Mouse (Mus musculus) stomach, embryonic 16.5 days (tissue): Measurements from ENCODE around the gene Gm21992. TPM values are rescaled to one million over a fixed set of nuclear protein-coding genes. Genes with fewer than 3 reads are reported as not detected.

Experiments
- ATAC-seq: fragments of 200-750 bp; cut with Nextera tagmentation; 2 replicates; pipeline ENCODE4 v1.8.0; 2017; ENCODE audit warnings: moderate number of reproducible peaks, moderate TSS enrichment; ENCODE audit not compliant: insufficient read depth, low FRiP score
- H3K27ac ChIP-seq: fragments of 300-500 bp; sonication (generic); 2 replicates; pipeline ENCODE4 v1.5.1; 2014; ENCODE audit warnings: low read length
- H3K27me3 ChIP-seq: fragments of 300-500 bp; sonication (generic); 2 replicates; pipeline ENCODE4 v1.6.1; 2014; ENCODE audit warnings: low read length, control low read depth, mixed read lengths; ENCODE audit not compliant: control insufficient read depth, insufficient read depth
- H3K36me3 ChIP-seq: fragments of 300-500 bp; sonication (generic); 2 replicates; pipeline ENCODE4 v1.6.1; 2014; ENCODE audit warnings: low read length; ENCODE audit not compliant: control insufficient read depth, insufficient read depth
- H3K4me1 ChIP-seq: fragments of 300-500 bp; sonication (generic); 2 replicates; pipeline ENCODE4 v1.6.1; 2014; ENCODE audit warnings: low read length, control low read depth, mixed read lengths; ENCODE audit not compliant: control insufficient read depth, insufficient read depth
- H3K4me2 ChIP-seq: fragments of 300-500 bp; sonication (generic); 2 replicates; pipeline ENCODE4 v1.6.1; 2014; ENCODE audit warnings: low read depth, low read length, mixed read lengths
- H3K4me3 ChIP-seq: fragments of 300-500 bp; sonication (generic); replicated peaks from 2 replicates; pipeline ENCODE4 v1.5.1; 2014; ENCODE audit warnings: mild to moderate bottlenecking, low read length
- H3K9ac ChIP-seq: fragments of 300-500 bp; sonication (generic); 2 replicates; pipeline ENCODE4 v1.6.1; 2014; ENCODE audit warnings: low read length
- H3K9me3 ChIP-seq: fragments of 300-500 bp; sonication (generic); replicated peaks from 2 replicates; pipeline ENCODE4 v1.6.1; 2016; ENCODE audit warnings: low read length, control low read depth; ENCODE audit not compliant: control insufficient read depth
- WGBS: fragments of 180-500 bp; shearing (Covaris S2); extraction: QIAGEN DNeasy Blood & Tissue Kit; methylation state at CpG from one replicate; pipeline ENCODE4 v1.1.7; 2014; 5-methylcytosine and 5-hydroxymethylcytosine counted together
- polyA plus RNA-seq: library from polyadenylated mRNA; unstranded; fragments of >200 nt; fragmentation: Nextera tagmentation; extraction: Ambion mirVana; gene quantifications from 2 replicates; pipeline ENCODE4 v1.2.1, GENCODE M21; 2015

Gm21992 gene
- polyA plus RNA-seq, 1 experiment from 2014 or later, result 32.1 TPM

DNA sequence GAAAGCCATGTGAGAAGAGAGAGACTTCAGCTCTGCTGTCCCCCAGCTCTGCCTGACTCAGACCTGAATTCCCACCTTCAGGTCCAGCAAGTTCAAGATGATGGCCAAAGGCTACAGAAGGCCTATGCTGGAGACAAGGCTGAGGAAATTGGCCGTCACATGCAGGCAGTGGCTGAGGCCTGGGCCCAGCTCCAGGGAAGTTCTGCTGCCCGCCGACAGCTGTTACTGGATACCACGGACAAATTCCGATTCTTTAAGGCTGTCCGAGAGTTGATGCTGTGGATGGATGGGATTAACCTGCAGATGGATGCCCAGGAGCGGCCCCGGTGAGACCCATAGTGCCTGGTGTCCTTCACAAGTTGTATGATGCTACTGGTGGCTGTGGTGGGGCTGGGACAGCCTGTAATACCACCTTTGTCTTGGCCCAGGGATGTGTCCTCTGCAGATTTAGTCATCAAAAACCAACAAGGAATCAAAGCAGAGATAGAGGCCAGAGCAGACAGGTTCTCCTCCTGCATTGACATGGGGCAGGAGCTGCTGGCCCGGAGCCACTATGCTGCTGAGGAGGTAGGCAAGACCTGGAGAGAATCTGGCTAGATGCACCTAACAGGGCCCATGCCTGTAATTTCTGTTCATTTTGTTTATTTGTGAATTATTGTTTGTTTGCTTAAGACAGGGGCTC, 63.6 kb downstream of the Gm21992 start:
- no peak overlapping the region for H3K9ac ChIP-seq
- H3K4me1 ChIP-seq, result no peaks in the 10 kb centered on the region
- no peak overlapping the region for H3K27ac ChIP-seq
- H3K9me3 ChIP-seq, result no peaks in the 10 kb centered on the region
- ATAC-seq, result no peak
- 87% methylated on average over 9 of the region's 9 CpGs for WGBS
- H3K4me3 ChIP-seq, result no peak overlapping the region
- no peaks in the 10 kb centered on the region for H3K36me3 ChIP-seq
- no peak overlapping the region for H3K4me2 ChIP-seq
- H3K27me3 ChIP-seq, result no peaks in the 10 kb centered on the region

DNA sequence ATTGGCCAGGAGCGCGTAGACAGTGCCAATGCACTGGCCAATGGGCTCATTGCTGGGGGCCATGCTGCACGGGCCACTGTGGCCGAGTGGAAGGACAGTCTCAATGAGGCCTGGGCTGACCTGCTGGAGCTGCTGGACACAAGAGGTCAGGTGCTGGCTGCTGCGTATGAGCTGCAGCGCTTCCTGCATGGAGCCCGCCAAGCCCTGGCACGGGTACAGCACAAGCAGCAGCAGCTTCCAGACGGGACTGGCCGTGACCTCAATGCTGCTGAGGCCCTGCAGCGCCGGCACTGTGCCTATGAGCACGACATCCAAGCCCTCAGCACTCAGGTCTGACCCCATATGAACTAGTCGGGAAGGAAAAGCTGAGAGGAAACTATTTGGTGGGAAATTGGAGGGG, 64.8 kb downstream of the Gm21992 start:
- Histone ChIP-seq H3K4me2 (no peak overlapping the region), H3K27ac (no peak overlapping the region), H3K4me3 (no peak overlapping the region), H3K9me3 (no peaks in the 10 kb centered on the region), H3K9ac (no peak overlapping the region), H3K4me1 (no peaks in the 10 kb centered on the region), H3K36me3 (no peaks in the 10 kb centered on the region), H3K27me3 (no peaks in the 10 kb centered on the region)
- no peak for ATAC-seq
- 77% methylated on average over 14 of the region's 14 CpGs for WGBS

DNA sequence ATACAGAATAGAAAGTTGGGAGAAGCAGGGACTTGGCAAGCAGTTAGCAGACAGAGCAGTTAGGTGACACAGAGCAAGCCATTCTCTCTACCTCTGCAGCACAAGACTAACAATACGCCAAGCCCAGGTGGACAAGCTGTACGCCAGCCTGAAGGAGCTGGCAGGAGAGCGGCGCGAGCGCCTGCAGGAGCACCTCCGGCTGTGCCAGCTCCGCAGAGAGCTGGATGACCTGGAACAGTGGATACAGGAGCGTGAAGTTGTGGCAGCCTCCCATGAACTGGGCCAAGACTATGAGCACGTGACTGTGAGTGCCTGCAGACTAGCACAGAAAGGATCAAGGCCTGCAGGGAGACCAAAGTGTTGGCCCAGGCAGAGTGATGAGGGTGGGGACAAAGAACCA, 65.7 kb downstream of the Gm21992 start:
- Histone ChIP-seq H3K4me2 (no peak overlapping the region), H3K4me3 (no peak overlapping the region), H3K27me3 (no peaks in the 10 kb centered on the region), H3K4me1 (no peaks in the 10 kb centered on the region), H3K9me3 (no peaks in the 10 kb centered on the region), H3K36me3 (no peaks in the 10 kb centered on the region), H3K9ac (no peak overlapping the region), H3K27ac (no peak overlapping the region)
- ATAC-seq, result no peak
- 92% methylated on average over 10 of the region's 10 CpGs for WGBS

DNA sequence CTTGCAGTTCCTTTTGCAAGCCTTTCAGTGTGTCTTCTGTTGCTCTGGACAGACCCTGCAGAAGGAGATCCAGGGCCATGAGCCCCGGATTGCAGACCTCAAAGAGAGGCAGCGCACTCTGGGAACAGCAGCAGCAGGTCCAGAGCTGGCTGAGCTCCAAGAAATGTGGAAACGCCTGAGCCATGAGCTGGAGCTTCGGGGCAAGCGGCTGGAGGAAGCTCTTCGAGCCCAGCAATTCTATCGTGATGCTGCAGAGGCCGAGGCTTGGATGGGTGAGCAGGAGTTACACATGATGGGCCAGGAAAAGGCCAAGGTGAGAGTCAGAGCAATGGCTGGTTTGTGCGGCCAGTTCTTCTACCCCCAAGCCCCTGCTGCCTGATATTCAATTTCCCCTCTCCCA, 66.4 kb downstream of the Gm21992 start:
- H3K27ac ChIP-seq, result no peak overlapping the region
- no peaks in the 10 kb centered on the region for H3K9me3 ChIP-seq
- no peaks in the 10 kb centered on the region for H3K27me3 ChIP-seq
- no peak overlapping the region for H3K4me3 ChIP-seq
- no peak overlapping the region for H3K9ac ChIP-seq
- WGBS, result 42% methylated on average over 9 of the region's 9 CpGs
- no peaks in the 10 kb centered on the region for H3K36me3 ChIP-seq
- H3K4me2 ChIP-seq, result no peak overlapping the region
- no peaks in the 10 kb centered on the region for H3K4me1 ChIP-seq
- ATAC-seq, result no peak

DNA sequence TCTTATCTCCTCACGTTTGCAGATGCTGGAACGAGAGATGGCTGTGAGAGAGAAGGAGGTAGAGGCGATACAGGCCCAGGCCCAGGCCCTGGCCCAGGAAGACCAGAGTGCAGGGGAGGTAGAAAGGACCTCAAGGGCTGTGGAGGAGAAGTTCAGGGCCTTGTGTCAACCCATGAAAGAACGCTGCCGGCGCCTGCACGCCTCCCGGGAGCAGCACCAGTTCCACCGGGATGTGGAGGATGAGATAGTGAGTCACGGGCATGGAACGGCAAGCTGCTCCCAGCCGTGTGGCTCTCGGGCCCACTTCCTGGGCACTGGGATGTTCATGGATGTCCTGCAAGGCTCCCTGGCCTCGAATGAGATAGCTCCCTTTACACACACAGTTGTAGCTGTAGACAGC, 67.4 kb downstream of the Gm21992 start:
- H3K4me3 ChIP-seq, result no peak overlapping the region
- WGBS, result 82% methylated on average over 14 of the region's 14 CpGs
- no peaks in the 10 kb centered on the region for H3K4me1 ChIP-seq
- H3K36me3 ChIP-seq, result no peaks in the 10 kb centered on the region
- no peak overlapping the region for H3K4me2 ChIP-seq
- no peak overlapping the region for H3K9ac ChIP-seq
- H3K27ac ChIP-seq, result no peak overlapping the region
- no peaks in the 10 kb centered on the region for H3K9me3 ChIP-seq
- no peaks in the 10 kb centered on the region for H3K27me3 ChIP-seq
- no peak for ATAC-seq

DNA sequence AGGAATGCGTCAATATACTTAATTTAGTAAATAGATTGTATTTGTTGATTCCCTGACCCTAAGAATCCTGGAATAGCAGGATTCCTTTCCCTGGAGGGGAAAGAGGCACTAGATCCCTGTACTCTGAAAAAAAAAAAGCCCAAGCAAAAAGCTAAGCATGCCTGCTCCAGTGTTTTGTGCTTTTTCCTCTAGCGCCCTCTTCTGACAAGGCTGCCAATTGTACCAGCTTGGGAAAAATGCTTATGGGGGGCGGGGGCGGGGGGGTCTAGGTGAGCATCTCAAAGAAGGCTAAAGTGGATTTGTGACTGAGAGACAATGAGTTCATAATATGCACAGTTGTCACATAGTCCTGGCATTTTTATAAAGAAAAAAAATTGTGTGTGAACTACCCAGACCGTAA, 67.9 kb downstream of the Gm21992 start:
- Histone ChIP-seq H3K4me3 (no peak overlapping the region), H3K9me3 (no peaks in the 10 kb centered on the region), H3K27ac (no peak overlapping the region), H3K36me3 (no peaks in the 10 kb centered on the region), H3K4me1 (no peaks in the 10 kb centered on the region), H3K4me2 (no peak overlapping the region), H3K27me3 (no peaks in the 10 kb centered on the region), H3K9ac (no peak overlapping the region)
- no peak for ATAC-seq
- WGBS, result 41% methylated on average over 5 of the region's 5 CpGs

DNA sequence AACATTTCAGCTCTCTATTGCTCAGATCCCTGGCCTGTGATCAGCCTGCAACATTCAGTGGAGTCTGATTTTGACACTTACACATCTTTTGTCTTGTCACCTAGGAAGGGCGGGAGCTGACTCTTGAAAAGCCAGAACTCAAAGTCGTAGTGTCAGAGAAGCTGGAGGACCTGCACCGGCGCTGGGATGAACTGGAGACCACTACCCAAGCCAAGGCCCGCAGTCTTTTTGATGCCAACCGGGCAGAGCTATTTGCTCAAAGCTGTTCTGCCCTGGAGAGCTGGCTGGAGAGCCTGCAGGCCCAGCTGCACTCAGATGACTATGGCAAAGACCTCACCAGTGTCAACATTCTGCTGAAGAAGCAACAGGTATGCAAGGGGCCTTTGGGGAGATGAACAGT, 69.2 kb downstream of the Gm21992 start:
- no peak for ATAC-seq
- Histone ChIP-seq H3K4me2 (no peak overlapping the region), H3K27me3 (no peaks in the 10 kb centered on the region), H3K9me3 (no peaks in the 10 kb centered on the region), H3K4me1 (no peaks in the 10 kb centered on the region), H3K9ac (no peak overlapping the region), H3K4me3 (no peak overlapping the region), H3K36me3 (no peaks in the 10 kb centered on the region), H3K27ac (no peak overlapping the region)
- WGBS, result 92% methylated on average over 6 of the region's 6 CpGs

DNA sequence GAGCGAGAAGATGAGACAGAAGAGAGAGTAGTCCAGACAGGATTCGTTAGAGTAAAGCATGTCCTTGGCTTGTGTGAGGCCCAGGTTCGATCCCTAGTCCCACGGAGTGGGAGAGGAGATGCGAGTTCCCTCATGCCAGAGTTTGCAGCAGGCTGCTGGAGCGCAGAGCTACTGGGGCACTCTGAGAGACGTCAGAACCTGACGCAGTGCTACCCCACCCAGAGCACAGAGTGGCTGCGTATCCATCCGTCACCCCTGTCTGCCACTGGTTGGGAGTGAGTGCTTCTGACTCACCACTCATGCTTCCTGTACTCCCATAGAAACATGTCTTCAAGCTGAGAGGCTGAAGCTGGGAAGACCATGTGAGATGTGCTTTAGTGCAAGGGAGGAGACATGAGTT, 69.9 kb downstream of the Gm21992 start:
- Histone ChIP-seq H3K4me3 (no peak overlapping the region), H3K27me3 (no peaks in the 10 kb centered on the region), H3K9ac (no peak overlapping the region), H3K27ac (no peak overlapping the region), H3K4me2 (no peak overlapping the region), H3K36me3 (no peaks in the 10 kb centered on the region), H3K9me3 (no peaks in the 10 kb centered on the region), H3K4me1 (no peaks in the 10 kb centered on the region)
- WGBS, result 68% methylated on average over 10 of the region's 10 CpGs
- no peak for ATAC-seq

DNA sequence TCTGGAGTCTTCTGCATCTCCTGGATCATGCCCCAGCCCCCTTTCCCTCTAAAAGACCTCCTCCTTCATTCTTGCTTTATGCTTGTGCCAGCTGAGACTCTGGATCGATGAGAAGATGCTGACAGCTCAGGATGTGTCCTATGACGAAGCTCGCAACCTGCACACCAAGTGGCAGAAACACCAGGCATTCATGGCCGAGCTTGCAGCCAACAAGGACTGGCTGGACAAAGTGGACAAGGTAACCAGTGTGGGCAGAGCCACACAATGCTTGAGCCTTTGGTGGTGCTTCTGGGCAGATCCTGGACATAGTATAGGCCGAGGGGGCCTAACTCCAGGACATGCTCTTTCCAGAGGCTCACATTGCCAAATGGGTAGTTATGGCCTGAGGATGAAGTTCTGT, 71.7 kb downstream of the Gm21992 start:
- H3K27me3 ChIP-seq, result no peaks in the 10 kb centered on the region
- no peak overlapping the region for H3K9ac ChIP-seq
- WGBS, result 93% methylated on average over 5 of the region's 5 CpGs
- no peaks in the 10 kb centered on the region for H3K9me3 ChIP-seq
- H3K4me1 ChIP-seq, result no peaks in the 10 kb centered on the region
- no peak overlapping the region for H3K4me3 ChIP-seq
- no peaks in the 10 kb centered on the region for H3K36me3 ChIP-seq
- H3K4me2 ChIP-seq, result no peak overlapping the region
- no peak for ATAC-seq
- H3K27ac ChIP-seq, result no peak overlapping the region

DNA sequence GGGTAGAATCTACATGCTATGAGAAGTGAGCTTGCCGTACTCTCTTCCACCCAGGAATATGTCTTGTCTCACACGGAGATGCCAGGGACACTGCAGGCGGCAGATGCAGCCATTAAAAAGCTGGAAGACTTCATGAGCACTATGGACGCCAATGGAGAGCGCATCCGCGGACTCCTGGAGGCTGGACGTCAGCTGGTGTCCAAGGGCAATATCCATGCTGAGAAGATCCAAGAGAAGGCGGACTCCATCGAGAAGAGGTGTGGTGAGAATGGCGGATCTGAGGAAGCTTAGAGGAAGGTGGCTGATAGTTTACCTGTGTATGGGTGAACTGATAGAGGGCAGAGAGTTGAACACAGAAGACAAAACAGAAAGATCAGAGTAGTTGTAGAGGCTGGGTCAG, 72.4 kb downstream of the Gm21992 start:
- no peak overlapping the region for H3K4me3 ChIP-seq
- no peaks in the 10 kb centered on the region for H3K9me3 ChIP-seq
- WGBS, result 88% methylated on average over 11 of the region's 11 CpGs
- H3K9ac ChIP-seq, result no peak overlapping the region
- H3K36me3 ChIP-seq, result no peaks in the 10 kb centered on the region
- no peaks in the 10 kb centered on the region for H3K27me3 ChIP-seq
- ATAC-seq, result no peak
- no peak overlapping the region for H3K27ac ChIP-seq
- no peaks in the 10 kb centered on the region for H3K4me1 ChIP-seq
- H3K4me2 ChIP-seq, result no peak overlapping the region
